Mouse (Mus musculus): Measurements from ENCODE around the gene Asgr2. TPM values are rescaled to one million over a fixed set of nuclear protein-coding genes. Genes with fewer than 3 reads are reported as not detected.
"Not testable (repeated sequence)": the region's sequence is repeated elsewhere in the genome, so short reads cannot be mapped to it uniquely, and the experiment has no call there.

Gene Asgr2
- polyA plus RNA-seq, 1 experiment = 0.23 TPM

GRCm38 (mm10) chr11:70059930-70060329, 32.5 kb upstream of the Asgr2 start:
- TF ChIP-seq CTCF (IDR thresholded peaks at IDR 0.05; ENCODE audit: extremely low read depth, insufficient read depth, low read length) = no peak
- TF ChIP-seq POLR2A (IDR thresholded peaks at IDR 0.05; ENCODE audit: extremely low read depth, insufficient read depth, low read length) = no peak
- Histone ChIP-seq H3K4me3 (ENCODE audit: insufficient read depth, low read length) (no peak overlapping the region), H3K27ac (ENCODE audit: insufficient read depth, low read length) (no peak overlapping the region), H3K4me1 (ENCODE audit: control insufficient read depth, insufficient read depth, low read length) (no peaks in the 10 kb centered on the region)

- Histone ChIP-seq H3K4me3 (ENCODE audit: insufficient read depth, low read length) (no peak overlapping the region), H3K4me1 (ENCODE audit: control insufficient read depth, insufficient read depth, low read length) (no peaks in the 10 kb centered on the region), H3K27ac (ENCODE audit: insufficient read depth, low read length) (no peak overlapping the region)
- TF ChIP-seq CTCF (IDR thresholded peaks at IDR 0.05; ENCODE audit: extremely low read depth, insufficient read depth, low read length) (no peak), POLR2A (IDR thresholded peaks at IDR 0.05; ENCODE audit: extremely low read depth, insufficient read depth, low read length) (no peak)
Measured at GRCm38 (mm10) chr11:70063053-70063452, 29.4 kb upstream of the Asgr2 start.

- TF ChIP-seq CTCF (IDR thresholded peaks at IDR 0.05; ENCODE audit: extremely low read depth, insufficient read depth, low read length) (no peak), POLR2A (IDR thresholded peaks at IDR 0.05; ENCODE audit: extremely low read depth, insufficient read depth, low read length) (no peak)
- Histone ChIP-seq H3K4me3 (ENCODE audit: insufficient read depth, low read length) (no peak overlapping the region), H3K4me1 (ENCODE audit: control insufficient read depth, insufficient read depth, low read length) (no peaks in the 10 kb centered on the region), H3K27ac (ENCODE audit: insufficient read depth, low read length) (0 out of 2 replicates have a peak overlapping the region, but pooled peaks have one; percentile 21)
Measured at GRCm38 (mm10) chr11:70066701-70067100, 25.7 kb upstream of the Asgr2 start.

- no peaks in the 10 kb centered on the region for H3K4me1 ChIP-seq (ENCODE audit: control insufficient read depth, insufficient read depth, low read length)
- no peak overlapping the region for H3K4me3 ChIP-seq (ENCODE audit: insufficient read depth, low read length)
- no peak for TF ChIP-seq POLR2A (IDR thresholded peaks at IDR 0.05; ENCODE audit: extremely low read depth, insufficient read depth, low read length)
- TF ChIP-seq CTCF (IDR thresholded peaks at IDR 0.05; ENCODE audit: extremely low read depth, insufficient read depth, low read length) = no peak
- no peak overlapping the region for H3K27ac ChIP-seq (ENCODE audit: insufficient read depth, low read length)
Measured at GRCm38 (mm10) chr11:70068245-70068644, 24.2 kb upstream of the Asgr2 start.

GRCm38 (mm10) chr11:70070057-70070456, 22.4 kb upstream of the Asgr2 start:
- no peak for TF ChIP-seq CTCF (IDR thresholded peaks at IDR 0.05; ENCODE audit: extremely low read depth, insufficient read depth, low read length)
- TF ChIP-seq POLR2A (IDR thresholded peaks at IDR 0.05; ENCODE audit: extremely low read depth, insufficient read depth, low read length) = no peak
- no peaks in the 10 kb centered on the region for H3K4me1 ChIP-seq (ENCODE audit: control insufficient read depth, insufficient read depth, low read length)
- no peak overlapping the region for H3K4me3 ChIP-seq (ENCODE audit: insufficient read depth, low read length)
- H3K27ac ChIP-seq (ENCODE audit: insufficient read depth, low read length) = no peak overlapping the region

GRCm38 (mm10) chr11:70070603-70071002, 21.8 kb upstream of the Asgr2 start:
- H3K4me3 ChIP-seq (ENCODE audit: insufficient read depth, low read length); H3K4me1 ChIP-seq (ENCODE audit: control insufficient read depth, insufficient read depth, low read length); H3K27ac ChIP-seq (ENCODE audit: insufficient read depth, low read length): not testable (repeated sequence)

GRCm38 (mm10) chr11:70074379-70075071, 17.9 kb upstream of the Asgr2 start:
- no peak overlapping the region for H3K4me3 ChIP-seq (ENCODE audit: insufficient read depth, low read length)
- TF ChIP-seq POLR2A (IDR thresholded peaks at IDR 0.05; ENCODE audit: extremely low read depth, insufficient read depth, low read length) = no peak
- TF ChIP-seq CTCF (IDR thresholded peaks at IDR 0.05; ENCODE audit: extremely low read depth, insufficient read depth, low read length) = peak; percentile 95

GRCm38 (mm10) chr11:70075581-70075980, 16.9 kb upstream of the Asgr2 start:
- Histone ChIP-seq H3K4me3 (ENCODE audit: insufficient read depth, low read length) (no peak overlapping the region), H3K27ac (ENCODE audit: insufficient read depth, low read length) (no peak overlapping the region), H3K4me1 (ENCODE audit: control insufficient read depth, insufficient read depth, low read length) (no peaks in the 10 kb centered on the region)
- TF ChIP-seq POLR2A (IDR thresholded peaks at IDR 0.05; ENCODE audit: extremely low read depth, insufficient read depth, low read length) (no peak), CTCF (IDR thresholded peaks at IDR 0.05; ENCODE audit: extremely low read depth, insufficient read depth, low read length) (no peak)

More at GRCm38 (mm10) chr11:70074379-70075071, 17.9 kb upstream of the Asgr2 start:
- no peak overlapping the region for H3K27ac ChIP-seq (ENCODE audit: insufficient read depth, low read length)
- H3K4me1 ChIP-seq (ENCODE audit: control insufficient read depth, insufficient read depth, low read length) = no peaks in the 10 kb centered on the region

- Histone ChIP-seq H3K4me3 (ENCODE audit: insufficient read depth, low read length) (no peak overlapping the region), H3K4me1 (ENCODE audit: control insufficient read depth, insufficient read depth, low read length) (no peaks in the 10 kb centered on the region), H3K27ac (ENCODE audit: insufficient read depth, low read length) (no peak overlapping the region)
- TF ChIP-seq POLR2A (IDR thresholded peaks at IDR 0.05; ENCODE audit: extremely low read depth, insufficient read depth, low read length) = no peak
- TF ChIP-seq CTCF (IDR thresholded peaks at IDR 0.05; ENCODE audit: extremely low read depth, insufficient read depth, low read length) = no peak
Measured at GRCm38 (mm10) chr11:70077441-70077840, 15.0 kb upstream of the Asgr2 start.

- H3K4me3 ChIP-seq (ENCODE audit: insufficient read depth, low read length) = no peak overlapping the region
- H3K27ac ChIP-seq (ENCODE audit: insufficient read depth, low read length) = no peak overlapping the region
- H3K4me1 ChIP-seq (ENCODE audit: control insufficient read depth, insufficient read depth, low read length) = no peaks in the 10 kb centered on the region
- TF ChIP-seq CTCF (IDR thresholded peaks at IDR 0.05; ENCODE audit: extremely low read depth, insufficient read depth, low read length) = no peak
- no peak for TF ChIP-seq POLR2A (IDR thresholded peaks at IDR 0.05; ENCODE audit: extremely low read depth, insufficient read depth, low read length)
Measured at GRCm38 (mm10) chr11:70079175-70079574, 13.3 kb upstream of the Asgr2 start.
